Mouse (Mus musculus) liver, embryonic 15.5 days (tissue): Measurements from ENCODE around the gene Vmn2r61. TPM values are rescaled to one million over a fixed set of nuclear protein-coding genes. Genes with fewer than 3 reads are reported as not detected.

Experiments
- ATAC-seq: fragments of 200-750 bp; cut with Nextera tagmentation; 2 replicates; pipeline ENCODE4 v1.8.0; 2017; ENCODE audit warnings: moderate number of reproducible peaks, mild to moderate bottlenecking, moderate library complexity; ENCODE audit not compliant: insufficient read depth
- H3K27ac ChIP-seq: fragments of 300-500 bp; sonication (generic); replicated peaks from 2 replicates; pipeline ENCODE4 v1.5.1; 2015; ENCODE audit warnings: mild to moderate bottlenecking, inconsistent platforms
- H3K27me3 ChIP-seq: fragments of 300-500 bp; sonication (generic); 2 replicates; pipeline ENCODE4 v1.6.1; 2015; ENCODE audit warnings: mild to moderate bottlenecking, inconsistent platforms
- H3K36me3 ChIP-seq: fragments of 300-500 bp; sonication (generic); replicated peaks from 2 replicates; pipeline ENCODE4 v1.6.1; 2015; ENCODE audit warnings: moderate library complexity, mild to moderate bottlenecking, inconsistent platforms
- H3K4me1 ChIP-seq: fragments of 300-500 bp; sonication (generic); replicated peaks from 2 replicates; pipeline ENCODE4 v1.6.1; 2015; ENCODE audit warnings: inconsistent platforms
- H3K4me2 ChIP-seq: fragments of 300-500 bp; sonication (generic); 2 replicates; pipeline ENCODE4 v1.6.1; 2015; ENCODE audit warnings: moderate library complexity, mild to moderate bottlenecking, inconsistent platforms
- H3K4me3 ChIP-seq: fragments of 300-500 bp; sonication (generic); replicated peaks from 2 replicates; pipeline ENCODE4 v1.5.1; 2015; ENCODE audit warnings: mild to moderate bottlenecking, inconsistent platforms
- H3K9ac ChIP-seq: fragments of 300-500 bp; sonication (generic); 2 replicates; pipeline ENCODE4 v1.6.1; 2015; ENCODE audit warnings: moderate library complexity, mild to moderate bottlenecking, inconsistent platforms
- H3K9me3 ChIP-seq: fragments of 300-500 bp; sonication (generic); replicated peaks from 2 replicates; pipeline ENCODE4 v1.6.1; 2016; ENCODE audit warnings: inconsistent platforms
- WGBS: fragments of 180-500 bp; shearing (Covaris S2); methylation state at CpG from one replicate; pipeline ENCODE4 v1.1.7; 2015; ENCODE audit warnings: mixed read lengths; ENCODE audit not compliant: insufficient replicate concordance; 5-methylcytosine and 5-hydroxymethylcytosine counted together
- polyA plus RNA-seq: library from polyadenylated mRNA; unstranded; fragments of >200 nt; fragmentation: Nextera tagmentation; extraction: Ambion mirVana; gene quantifications from 2 replicates; pipeline ENCODE4 v1.2.1, GENCODE M21; 2015

Vmn2r61 gene
- not detected in 2 replicates for polyA plus RNA-seq

DNA sequence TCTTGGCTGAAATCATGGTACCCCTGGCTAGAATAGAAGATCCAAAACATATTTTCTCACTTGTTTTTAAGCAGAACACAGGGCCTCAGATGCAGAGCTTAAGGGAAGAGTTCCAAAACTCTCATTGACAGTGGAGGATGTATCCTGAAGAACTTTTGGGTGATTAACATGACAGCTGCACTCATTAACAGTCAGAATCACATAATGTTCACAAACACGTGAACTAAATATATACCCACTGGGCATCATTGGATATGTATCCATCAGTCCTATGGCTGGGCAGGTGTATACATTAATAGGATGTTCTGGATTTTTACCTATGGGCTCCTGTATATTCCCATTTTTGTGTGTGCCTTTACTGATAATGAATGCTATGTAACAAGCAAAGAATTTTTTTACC lies at the start of gene Vmn2r61:
Gene Vmn2r61 (plus strand): TSS at position 301 of the 400 bp plus-strand sequence.
- no peaks in the 10 kb centered on the region for H3K27me3 ChIP-seq
- H3K27ac ChIP-seq, result no peak within 1 kb of the TSS
- 67% methylated on average over 1 of the region's 1 CpGs for WGBS
- H3K9ac ChIP-seq, result no peak within 1 kb of the TSS
- no peak within 1 kb of the TSS for H3K4me3 ChIP-seq
- no peaks in the 10 kb centered on the region for H3K9me3 ChIP-seq
- no peaks in the 10 kb centered on the region for H3K4me1 ChIP-seq
- no peaks in the 10 kb centered on the region for H3K36me3 ChIP-seq
- ATAC-seq, result no peak
- no peak within 1 kb of the TSS for H3K4me2 ChIP-seq

Other genes starting within 250 kb of the Vmn2r61 start
- not detected in 2 replicates for gene Vmn2r59, start 201.0 kb upstream of the Vmn2r61 start, polyA plus RNA-seq
- not detected in 2 replicates for gene Vmn2r60, start 152.3 kb upstream of the Vmn2r61 start, polyA plus RNA-seq
- gene 4933421I07Rik, start 188.1 kb downstream of the Vmn2r61 start, polyA plus RNA-seq, result not detected in 2 replicates
- gene Zfp141, start 245.7 kb downstream of the Vmn2r61 start, polyA plus RNA-seq, result 3.1 and 3.4 TPM in 2 replicates